Mouse (Mus musculus): Measurements from ENCODE around the gene Rnf157. TPM values are rescaled to one million over a fixed set of nuclear protein-coding genes. Genes with fewer than 3 reads are reported as not detected.

Rnf157 gene
- total RNA-seq, 1 experiment: 3.7 TPM

GRCm38 (mm10) chr11:116433356-116434286, 20.8 kb upstream of the Rnf157 start, which contains the start of gene Ubald2:
Gene Ubald2 (plus strand): TSS chr11:116434094.
- H3K4me1 ChIP-seq (ENCODE audit: control insufficient read depth in 2 of 2, insufficient read depth in 2 of 2, low read length in 2 of 2, poor library complexity in 1 of 2): peaks cover 22 to 27% of the 10 kb centered on the region in 2 experiments
- peak; percentile 98 for DNase-seq (ENCODE audit: low read depth, low spot score)
- no peaks in the 10 kb centered on the region for H3K9me3 ChIP-seq (ENCODE audit: control insufficient read depth, insufficient read depth, low read depth, low read length)
- peak within 1 kb of the TSS; percentile 78 to 97 for H3K4me3 ChIP-seq (ENCODE audit: insufficient read depth in 1 of 2, low read depth in 1 of 2, low read length in 2 of 2, poor library complexity in 1 of 2, severe bottlenecking in 1 of 2)
- H3K9ac ChIP-seq (ENCODE audit: insufficient read depth, low read depth, low read length, poor library complexity, severe bottlenecking): peak within 1 kb of the TSS; percentile 84
- H3K27ac ChIP-seq (ENCODE audit: insufficient read depth, low read depth, low read length, poor library complexity, severe bottlenecking): peak within 1 kb of the TSS; percentile 63
- 0 out of 2 replicates have a peak, but pooled peaks have one; percentile 24 for TF ChIP-seq HCFC1 (IDR thresholded peaks at IDR 0.05; ENCODE audit: borderline replicate concordance, insufficient read depth, low read length)
- peak; percentile 85 for TF ChIP-seq CHD2 (IDR thresholded peaks at IDR 0.05; ENCODE audit: low read depth, low read length)
- TF ChIP-seq ZNF384 (IDR thresholded peaks at IDR 0.05; ENCODE audit: low read depth, low read length): no peak
- in situ Hi-C loops (cut with MboI; ENCODE audit: low sequenced_read_pairs in 2 of 2, unreplicated experiment in 2 of 2): no loop called here
- peaks cover 27% of the 10 kb centered on the region for H3K36me3 ChIP-seq (ENCODE audit: control insufficient read depth, insufficient read depth, low read length, poor library complexity, severe bottlenecking)

- DNase-seq (ENCODE audit: low read depth, low spot score): no peak
- H3K9me3 ChIP-seq (ENCODE audit: control insufficient read depth, insufficient read depth, low read depth, low read length): no peaks in the 10 kb centered on the region
- peaks cover 22 to 33% of the 10 kb centered on the region in 2 experiments for H3K4me1 ChIP-seq (ENCODE audit: control insufficient read depth in 2 of 2, insufficient read depth in 2 of 2, low read length in 2 of 2, poor library complexity in 1 of 2)
- H3K27ac ChIP-seq (ENCODE audit: insufficient read depth, low read depth, low read length, poor library complexity, severe bottlenecking): no peak overlapping the region; the same call in 1 of the 2 replicates
- in situ Hi-C loops (cut with MboI; ENCODE audit: low sequenced_read_pairs in 2 of 2, unreplicated experiment in 2 of 2): no loop called here
- H3K4me3 ChIP-seq (ENCODE audit: insufficient read depth in 1 of 2, low read depth in 1 of 2, low read length in 2 of 2, poor library complexity in 1 of 2, severe bottlenecking in 1 of 2): no peak overlapping the region
- H3K36me3 ChIP-seq (ENCODE audit: control insufficient read depth, insufficient read depth, low read length, poor library complexity, severe bottlenecking): peaks cover 27% of the 10 kb centered on the region
- TF ChIP-seq ZC3H11A (IDR thresholded peaks at IDR 0.05; ENCODE audit: borderline replicate concordance, low read depth, low read length) (no peak), ZNF384 (IDR thresholded peaks at IDR 0.05; ENCODE audit: low read depth, low read length) (no peak), MAFK (IDR thresholded peaks at IDR 0.05; ENCODE audit: insufficient read depth, low read depth, low read length) (no peak), CHD2 (IDR thresholded peaks at IDR 0.05; ENCODE audit: low read depth, low read length) (no peak)
- H3K9ac ChIP-seq (ENCODE audit: insufficient read depth, low read depth, low read length, poor library complexity, severe bottlenecking): no peak overlapping the region; the same call in 1 of the 2 replicates
Measured at GRCm38 (mm10) chr11:116432593-116433355, 19.9 kb upstream of the Rnf157 start.

GRCm38 (mm10) chr11:116432127-116432526, 19.3 kb upstream of the Rnf157 start:
- H3K27ac ChIP-seq (ENCODE audit: insufficient read depth, low read depth, low read length, poor library complexity, severe bottlenecking): no peak overlapping the region
- peaks cover 22 to 27% of the 10 kb centered on the region in 2 experiments for H3K4me1 ChIP-seq (ENCODE audit: control insufficient read depth in 2 of 2, insufficient read depth in 2 of 2, low read length in 2 of 2, poor library complexity in 1 of 2)
- no peak for DNase-seq (ENCODE audit: low read depth, low spot score)
- TF ChIP-seq ZNF384 (IDR thresholded peaks at IDR 0.05; ENCODE audit: low read depth, low read length): no peak
- no peak for TF ChIP-seq MAFK (IDR thresholded peaks at IDR 0.05; ENCODE audit: insufficient read depth, low read depth, low read length)
- TF ChIP-seq HCFC1 (IDR thresholded peaks at IDR 0.05; ENCODE audit: borderline replicate concordance, insufficient read depth, low read length): no peak
- TF ChIP-seq CHD2 (IDR thresholded peaks at IDR 0.05; ENCODE audit: low read depth, low read length): no peak
- TF ChIP-seq ZC3H11A (IDR thresholded peaks at IDR 0.05; ENCODE audit: borderline replicate concordance, low read depth, low read length): no peak
- H3K36me3 ChIP-seq (ENCODE audit: control insufficient read depth, insufficient read depth, low read length, poor library complexity, severe bottlenecking): peaks cover 20% of the 10 kb centered on the region; the same call in 1 of the 2 replicates
- H3K4me3 ChIP-seq (ENCODE audit: insufficient read depth in 1 of 2, low read depth in 1 of 2, low read length in 2 of 2, poor library complexity in 1 of 2, severe bottlenecking in 1 of 2): no peak overlapping the region
- no peak overlapping the region for H3K9ac ChIP-seq (ENCODE audit: insufficient read depth, low read depth, low read length, poor library complexity, severe bottlenecking)
- in situ Hi-C loops (cut with MboI; ENCODE audit: low sequenced_read_pairs in 2 of 2, unreplicated experiment in 2 of 2): no loop called here
- no peaks in the 10 kb centered on the region for H3K9me3 ChIP-seq (ENCODE audit: control insufficient read depth, insufficient read depth, low read depth, low read length)

GRCm38 (mm10) chr11:116431428-116432077, 18.7 kb upstream of the Rnf157 start:
- H3K36me3 ChIP-seq (ENCODE audit: control insufficient read depth, insufficient read depth, low read length, poor library complexity, severe bottlenecking): peaks cover 15% of the 10 kb centered on the region; the same call in 1 of the 2 replicates
- in situ Hi-C loops (cut with MboI; ENCODE audit: low sequenced_read_pairs in 2 of 2, unreplicated experiment in 2 of 2): no loop called here
- TF ChIP-seq CHD2 (IDR thresholded peaks at IDR 0.05; ENCODE audit: low read depth, low read length) (no peak), ZNF384 (IDR thresholded peaks at IDR 0.05; ENCODE audit: low read depth, low read length) (no peak), ZC3H11A (IDR thresholded peaks at IDR 0.05; ENCODE audit: borderline replicate concordance, low read depth, low read length) (no peak), MAFK (IDR thresholded peaks at IDR 0.05; ENCODE audit: insufficient read depth, low read depth, low read length) (no peak), HCFC1 (IDR thresholded peaks at IDR 0.05; ENCODE audit: borderline replicate concordance, insufficient read depth, low read length) (no peak)
- H3K9ac ChIP-seq (ENCODE audit: insufficient read depth, low read depth, low read length, poor library complexity, severe bottlenecking): peak overlapping the region; percentile 49; the same call in 1 of the 2 replicates
- no peaks in the 10 kb centered on the region for H3K9me3 ChIP-seq (ENCODE audit: control insufficient read depth, insufficient read depth, low read depth, low read length)
- peak overlapping the region; percentile 28 to 42; a peak in 3 of 4 replicates for H3K4me3 ChIP-seq (ENCODE audit: insufficient read depth in 1 of 2, low read depth in 1 of 2, low read length in 2 of 2, poor library complexity in 1 of 2, severe bottlenecking in 1 of 2)
- no peak for DNase-seq (ENCODE audit: low read depth, low spot score)
- peaks cover 22 to 26% of the 10 kb centered on the region in 2 experiments for H3K4me1 ChIP-seq (ENCODE audit: control insufficient read depth in 2 of 2, insufficient read depth in 2 of 2, low read length in 2 of 2, poor library complexity in 1 of 2)
- peak overlapping the region; percentile 75 for H3K27ac ChIP-seq (ENCODE audit: insufficient read depth, low read depth, low read length, poor library complexity, severe bottlenecking)

All from ES-E14 (cell line).